Mouse (Mus musculus) myocyte (in vitro differentiated cells): ENCODE data around the gene Cables2.
A peak's percentile ranks its signal among the peaks of the same experiment; 100 is the strongest.

ENCODE experiments used
- MYOG ChIP-seq, 3 experiments: IDR thresholded peaks; one replicate each; pipeline ENCODE4 v1.6.1; 2011; ENCODE audit warnings: control low read depth in 2 of 3, low read depth in 2 of 3, mild to moderate bottlenecking in 2 of 3; ENCODE audit not compliant: insufficient read length in 2 of 3, control insufficient read depth in 1 of 3, insufficient read depth in 1 of 3
- POLR2A ChIP-seq: IDR thresholded peaks from one replicate; pipeline ENCODE4 v1.6.1; 2011; ENCODE audit warnings: low read depth, mild to moderate bottlenecking, control low read depth, moderate library complexity; ENCODE audit not compliant: insufficient read length
- POLR2AphosphoS2 ChIP-seq: IDR thresholded peaks from one replicate; pipeline ENCODE4 v1.6.1; 2011; ENCODE audit warnings: low read depth, control low read depth; ENCODE audit not compliant: insufficient read length
- REST ChIP-seq: IDR thresholded peaks from one replicate; pipeline ENCODE4 v1.6.1; 2011; ENCODE audit warnings: mild to moderate bottlenecking, control low read depth, moderate library complexity; ENCODE audit not compliant: insufficient read depth, insufficient read length
- TCF3 ChIP-seq: IDR thresholded peaks from one replicate; pipeline ENCODE4 v1.6.1; 2011; ENCODE audit warnings: low read depth, control low read depth; ENCODE audit not compliant: insufficient read length

DNA sequence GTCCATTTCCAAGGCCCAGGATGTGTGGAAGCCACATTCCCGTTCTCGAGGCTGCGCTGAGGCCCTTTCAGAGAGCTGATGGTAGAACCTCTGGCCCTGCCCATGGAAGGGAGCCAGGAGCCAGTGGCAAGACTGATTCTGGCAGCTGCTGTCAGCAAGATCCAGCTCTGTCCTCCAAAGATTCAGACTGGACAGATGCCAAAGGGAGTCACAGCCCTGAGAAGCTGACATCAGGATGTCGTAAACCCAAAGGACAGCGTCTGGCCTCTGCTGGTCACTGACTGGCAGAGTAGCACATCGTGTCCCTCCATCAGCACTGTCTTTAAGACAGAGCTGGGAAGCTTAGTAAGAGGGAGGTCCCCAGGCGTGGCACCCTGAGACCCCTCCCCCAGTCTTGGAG, 44.7 kb downstream of the Cables2 start:
- no peak for TF ChIP-seq REST
- TF ChIP-seq POLR2A, result peak; percentile 41
- TF ChIP-seq POLR2AphosphoS2, result peak; percentile 17
- TF ChIP-seq MYOG (IDR thresholded peaks at IDR 0.05; ENCODE audit: control insufficient read depth in 1 of 3, insufficient read depth in 1 of 3, insufficient read length in 2 of 3, low read depth in 2 of 3), result peak; percentile 11 to 83 (median 23)
- TF ChIP-seq TCF3, result peak; percentile 41
